Mouse (Mus musculus) stomach, postnatal 0 days (tissue): ENCODE measurements at regions not wholly inside any gene's neighbourhood (a gene's known extent, or its start where the extent isn't known, plus 50 kb on each side); places are given as distances from the start of the nearest gene placed in this dataset.

Experiments
- ATAC-seq: fragments of 200-750 bp; cut with Nextera tagmentation; 2 replicates; pipeline ENCODE4 v1.8.0; 2017; ENCODE audit not compliant: low FRiP score, low TSS enrichment
- DNase-seq: peaks from one replicate; pipeline ENCODE4 v3.0.0-alpha.2; 2016; ENCODE audit warnings: low spot score
- H3K27ac ChIP-seq: fragments of 300-500 bp; sonication (generic); replicated peaks from 2 replicates; pipeline ENCODE4 v1.5.1; 2014; ENCODE audit warnings: mild to moderate bottlenecking, control low read depth
- H3K27me3 ChIP-seq: fragments of 300-500 bp; sonication (generic); 2 replicates; pipeline ENCODE4 v1.6.1; 2014; ENCODE audit warnings: low read length; ENCODE audit not compliant: control insufficient read depth, insufficient read depth
- H3K36me3 ChIP-seq: fragments of 300-500 bp; sonication (generic); 2 replicates; pipeline ENCODE4 v1.6.1; 2014; ENCODE audit warnings: low read length, mixed read lengths; ENCODE audit not compliant: control insufficient read depth, insufficient read depth
- H3K4me1 ChIP-seq: fragments of 300-500 bp; sonication (generic); replicated peaks from 2 replicates; pipeline ENCODE4 v1.6.1; 2014; ENCODE audit warnings: antibody characterized with exemption; ENCODE audit not compliant: control insufficient read depth, insufficient read depth
- H3K4me2 ChIP-seq: fragments of 300-500 bp; sonication (generic); replicated peaks from 2 replicates; pipeline ENCODE4 v1.6.1; 2014; ENCODE audit warnings: low read depth, mild to moderate bottlenecking, control low read depth, moderate library complexity
- H3K4me3 ChIP-seq: fragments of 300-500 bp; sonication (generic); 2 replicates; pipeline ENCODE4 v1.5.1; 2014; ENCODE audit warnings: low read depth, low read length, control low read depth
- H3K9ac ChIP-seq: fragments of 300-500 bp; sonication (generic); 2 replicates; pipeline ENCODE4 v1.6.1; 2014; ENCODE audit warnings: mild to moderate bottlenecking, low read length, control low read depth, mixed read lengths
- H3K9me3 ChIP-seq: fragments of 300-500 bp; sonication (generic); 2 replicates; pipeline ENCODE4 v1.6.1; 2016; ENCODE audit warnings: low read length; ENCODE audit not compliant: control insufficient read depth
- CTCF ChIP-seq: IDR thresholded peaks from 2 replicates; pipeline ENCODE4 v1.5.1; 2016; ENCODE audit warnings: antibody characterized with exemption, low read depth, mild to moderate bottlenecking, moderate library complexity
- EP300 ChIP-seq: optimal IDR thresholded peaks from 2 replicates; pipeline ENCODE3; 2016; ENCODE audit warnings: antibody characterized with exemption
- WGBS: fragments of 180-500 bp; shearing (Covaris S2); extraction: QIAGEN DNeasy Blood & Tissue Kit; methylation state at CpG from one replicate; pipeline ENCODE4 v1.1.7; 2014; 5-methylcytosine and 5-hydroxymethylcytosine counted together

DNA sequence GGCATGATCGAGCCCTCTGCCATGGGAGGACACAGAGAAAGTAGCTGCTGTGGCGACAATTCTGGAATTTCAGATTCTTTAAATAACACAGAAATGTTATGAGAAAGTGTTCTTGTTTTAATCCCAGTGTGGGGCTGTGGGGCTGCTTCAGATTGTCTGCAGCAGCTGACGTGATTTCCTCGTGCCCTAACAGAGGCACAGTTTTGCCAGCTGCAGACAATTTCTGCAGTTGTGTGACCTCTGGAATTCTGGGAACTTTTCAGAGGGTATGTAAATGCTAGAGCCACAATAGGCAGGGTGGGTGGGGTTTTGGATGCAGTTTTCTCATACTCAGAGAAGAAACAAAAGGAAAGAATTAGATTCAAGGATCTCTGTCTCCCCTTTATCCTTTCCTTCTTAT lies 57.4 kb upstream of the Hes1 start:
- no peaks in the 10 kb centered on the region for H3K27me3 ChIP-seq
- no peak overlapping the region for H3K4me3 ChIP-seq
- H3K9me3 ChIP-seq: no peaks in the 10 kb centered on the region
- ATAC-seq: no peak
- H3K4me1 ChIP-seq: 0 out of 2 replicates have a peak, but pooled peaks cover 3% of the 10 kb centered on the region
- no peak for TF ChIP-seq CTCF
- no peak for TF ChIP-seq EP300
- 56% methylated on average over 4 of the region's 4 CpGs for whole genome bisulfite sequencing
- H3K36me3 ChIP-seq: no peaks in the 10 kb centered on the region
- H3K9ac ChIP-seq: no peak overlapping the region
- no peak for DNase-seq
- H3K4me2 ChIP-seq: no peak overlapping the region
- no peak overlapping the region for H3K27ac ChIP-seq

DNA sequence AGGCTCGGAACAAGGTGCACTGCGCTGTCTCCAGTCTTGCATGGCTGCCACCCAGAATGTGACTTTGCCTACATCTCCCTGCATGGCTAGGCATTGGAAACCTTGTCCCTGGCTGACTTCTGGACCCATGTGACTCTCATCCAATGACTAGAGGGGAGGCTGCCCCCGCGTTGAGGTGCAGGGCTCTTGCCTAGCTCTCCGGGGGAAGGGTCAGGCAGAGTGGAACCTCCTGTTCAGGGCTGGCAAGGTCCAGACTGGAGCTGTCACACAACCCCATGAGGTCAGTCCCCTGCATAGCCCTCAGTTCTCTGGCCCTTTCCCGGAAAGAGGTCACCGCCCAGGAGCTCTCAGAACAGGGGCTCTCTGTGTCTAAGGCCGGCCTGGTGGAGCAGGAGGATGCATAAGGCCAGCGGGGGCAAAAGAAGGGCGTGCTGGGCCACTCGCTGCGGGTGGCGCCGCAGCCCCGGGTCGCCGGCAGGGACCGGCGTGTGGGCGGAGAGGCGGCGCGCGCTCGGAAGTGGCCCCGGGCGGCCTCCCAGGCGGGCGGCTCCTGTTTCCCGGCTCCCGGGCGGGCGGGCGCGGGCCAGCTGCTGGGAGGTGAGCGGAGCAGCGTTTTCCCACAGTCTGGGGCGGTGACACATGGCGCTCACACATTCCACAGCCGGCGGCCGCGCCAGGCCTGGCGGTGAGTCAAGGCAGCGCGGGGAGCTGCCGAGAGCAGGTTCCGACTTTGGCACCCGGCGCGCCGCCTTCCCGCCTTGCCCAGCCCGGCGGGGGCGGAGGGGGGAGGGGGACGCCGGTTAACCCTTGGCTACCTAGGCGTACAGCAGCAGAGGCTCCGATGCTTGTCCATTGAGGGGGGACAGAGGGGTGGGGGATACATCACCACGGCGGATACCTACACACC lies 55.5 kb upstream of the Hes1 start:
- 1% methylated on average over 43 of the region's 62 CpGs for WGBS
- peak; percentile 94 for ATAC-seq

DNA sequence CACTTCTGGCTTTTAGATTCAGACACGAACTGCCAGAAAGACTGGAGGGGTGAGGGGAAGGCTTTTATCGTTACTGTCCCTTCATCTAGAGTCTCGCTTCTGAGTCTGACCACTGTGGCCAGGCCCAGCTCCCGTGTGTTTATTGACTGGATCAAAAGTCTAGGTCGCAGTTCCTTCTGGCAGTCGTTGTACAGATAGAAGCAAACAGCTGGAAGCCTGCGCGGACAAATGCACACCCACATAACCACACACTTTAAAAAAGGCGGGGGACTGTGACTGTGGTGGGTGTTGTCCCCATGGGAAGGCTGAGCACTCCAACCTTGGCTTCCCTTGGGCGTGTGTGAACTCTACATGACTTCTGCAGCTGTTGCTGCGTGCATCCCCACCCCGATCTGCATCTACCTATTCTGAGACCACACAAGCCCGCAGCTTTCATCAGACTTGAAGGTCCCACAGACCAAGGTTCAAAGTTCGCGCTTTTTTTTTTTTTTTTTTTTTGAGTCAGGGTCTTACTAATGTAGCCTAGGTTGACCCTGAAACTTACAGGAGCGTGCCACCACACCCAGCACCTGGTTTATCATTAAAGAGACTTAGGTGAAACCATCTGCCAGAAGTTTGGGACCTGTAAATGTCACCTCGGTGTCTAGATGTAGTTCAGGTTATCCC lies 54.5 kb upstream of the Hes1 start:
- Histone ChIP-seq H3K9ac (peak overlapping the region; percentile 67), H3K4me1 (0 out of 2 replicates have a peak, but pooled peaks cover 3% of the 10 kb centered on the region), H3K27ac (peak overlapping the region; percentile 93), H3K9me3 (no peaks in the 10 kb centered on the region), H3K36me3 (no peaks in the 10 kb centered on the region), H3K27me3 (no peaks in the 10 kb centered on the region), H3K4me2 (peak overlapping the region; percentile 93), H3K4me3 (peak overlapping the region; percentile 42)
- TF ChIP-seq CTCF: no peak
- TF ChIP-seq EP300: no peak
- WGBS: 14% methylated on average over 17 of the region's 17 CpGs
- DNase-seq (peak; percentile 76), ATAC-seq (peak; percentile 66)

More for the DNA sequence above, 55.5 kb upstream of the Hes1 start:
- Histone ChIP-seq H3K27me3 (no peaks in the 10 kb centered on the region), H3K27ac (peak overlapping the region; percentile 93), H3K9ac (peak overlapping the region; percentile 67), H3K4me3 (peak overlapping the region; percentile 42), H3K9me3 (no peaks in the 10 kb centered on the region), H3K4me2 (peak overlapping the region; percentile 93), H3K4me1 (0 out of 2 replicates have a peak, but pooled peaks cover 3% of the 10 kb centered on the region), H3K36me3 (no peaks in the 10 kb centered on the region)
- peak; percentile 96 for DNase-seq
- TF ChIP-seq EP300 (peak; percentile 44), CTCF (peak; percentile 64)

DNA sequence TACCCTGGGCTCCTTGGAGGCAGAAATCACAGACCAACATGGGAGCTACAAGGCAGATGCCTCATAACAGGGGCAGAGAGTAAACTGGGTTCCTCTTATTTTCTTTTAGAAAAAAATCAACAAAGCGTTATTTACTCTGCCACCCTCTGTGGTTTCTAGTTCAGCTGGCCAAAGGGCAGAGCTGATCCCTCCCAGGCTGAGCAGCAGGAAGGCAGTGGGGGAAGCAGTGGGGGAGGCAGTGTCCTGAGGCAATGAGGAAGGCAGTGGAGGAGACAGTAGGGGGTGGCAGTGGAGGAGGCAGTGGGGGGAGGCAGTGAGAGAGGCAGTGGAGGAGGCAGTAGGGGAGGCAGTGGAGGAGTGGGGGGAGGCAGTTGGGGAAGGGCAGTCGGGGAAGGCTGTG lies 51.1 kb upstream of the Hes1 start:
- Histone ChIP-seq H3K27ac (0 out of 2 replicates have a peak overlapping the region, but pooled peaks have one; percentile 30), H3K36me3 (no peaks in the 10 kb centered on the region), H3K4me1 (no peaks in the 10 kb centered on the region), H3K4me3 (no peak overlapping the region), H3K9ac (no peak overlapping the region), H3K9me3 (no peaks in the 10 kb centered on the region), H3K4me2 (no peak overlapping the region), H3K27me3 (no peaks in the 10 kb centered on the region)
- no peak for TF ChIP-seq CTCF
- no peak for TF ChIP-seq EP300
- DNase-seq (peak; percentile 66), ATAC-seq (0 out of 2 replicates have a peak, but pooled peaks have one; percentile 15)
- 39% methylated on average over 2 of the region's 2 CpGs for WGBS

DNA sequence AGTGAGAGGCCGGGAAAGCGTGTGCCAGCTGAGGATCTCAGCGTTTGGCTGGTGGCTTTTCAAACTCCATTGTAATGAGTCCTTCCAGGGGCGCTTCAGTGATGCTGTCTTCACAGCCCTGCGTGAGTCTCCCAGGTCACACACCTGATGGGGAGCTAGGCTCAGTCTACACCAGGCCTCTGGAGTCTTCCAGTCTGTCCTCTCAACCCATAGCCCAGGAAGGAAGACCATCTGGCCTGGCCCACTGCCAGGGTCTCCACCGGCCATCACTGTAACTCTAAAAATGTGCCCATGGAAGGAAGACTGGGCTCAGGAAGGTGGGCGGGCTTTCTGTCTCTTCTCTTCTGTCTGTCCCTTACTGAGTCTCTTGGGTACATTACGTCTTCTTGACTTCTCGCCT lies 50.2 kb upstream of the Hes1 start:
- 86% methylated on average over 9 of the region's 9 CpGs for WGBS
- ATAC-seq (no peak), DNase-seq (no peak)
- H3K9ac ChIP-seq: no peak overlapping the region
- H3K4me3 ChIP-seq: no peak overlapping the region
- H3K27ac ChIP-seq: no peak overlapping the region
- H3K4me1 ChIP-seq: no peaks in the 10 kb centered on the region
- TF ChIP-seq CTCF: no peak
- no peak for TF ChIP-seq EP300
- no peak overlapping the region for H3K4me2 ChIP-seq
- no peaks in the 10 kb centered on the region for H3K9me3 ChIP-seq
- H3K36me3 ChIP-seq: no peaks in the 10 kb centered on the region
- H3K27me3 ChIP-seq: no peaks in the 10 kb centered on the region
